Mouse (Mus musculus): ENCODE measurements around the gene 4930558K02Rik.

The 4930558K02Rik gene

GRCm38 (mm10) chr1:161952599-161952998, 26.8 kb downstream of the 4930558K02Rik start:
- in situ Hi-C loops (cut with MseI, MboI): no loop called here

- in situ Hi-C loops (cut with MseI, MboI): no loop called here
Measured at GRCm38 (mm10) chr1:161951009-161951779, 28.2 kb downstream of the 4930558K02Rik start.

- in situ Hi-C loops (cut with MseI, MboI): no loop called here
Measured at GRCm38 (mm10) chr1:161942082-161942481, 37.4 kb downstream of the 4930558K02Rik start.

GRCm38 (mm10) chr1:161932286-161932685, 47.1 kb downstream of the 4930558K02Rik start:
- in situ Hi-C loops (cut with MseI, MboI): no loop called here

- in situ Hi-C loops (cut with MseI, MboI): no loop called here
Measured at GRCm38 (mm10) chr1:161931817-161932216, 47.6 kb downstream of the 4930558K02Rik start.

GRCm38 (mm10) chr1:161931313-161931712, 48.1 kb downstream of the 4930558K02Rik start:
- in situ Hi-C loops (cut with MseI, MboI): no loop called here

GRCm38 (mm10) chr1:161927976-161928375, 51.5 kb downstream of the 4930558K02Rik start:
- in situ Hi-C loops (cut with MseI, MboI): no loop called here

GRCm38 (mm10) chr1:161925281-161925805, 54.1 kb downstream of the 4930558K02Rik start:
- in situ Hi-C loops (cut with MseI, MboI): no loop called here

- in situ Hi-C loops (cut with MseI, MboI): no loop called here
Measured at GRCm38 (mm10) chr1:161924321-161924720, 55.1 kb downstream of the 4930558K02Rik start.

- in situ Hi-C loops (cut with MseI, MboI): no loop called here
Measured at GRCm38 (mm10) chr1:161921928-161922327, 57.5 kb downstream of the 4930558K02Rik start.

- in situ Hi-C loops (cut with MseI, MboI): no loop called here
Measured at GRCm38 (mm10) chr1:161920475-161921454, 58.7 kb downstream of the 4930558K02Rik start.

- in situ Hi-C loops (cut with MseI, MboI): no loop called here
Measured at GRCm38 (mm10) chr1:161919594-161919993, 59.8 kb downstream of the 4930558K02Rik start.

- in situ Hi-C loops (cut with MseI, MboI): no loop called here
Measured at GRCm38 (mm10) chr1:161918682-161919372, 60.6 kb downstream of the 4930558K02Rik start.

- in situ Hi-C loops (cut with MseI, MboI): no loop called here
Measured at GRCm38 (mm10) chr1:161917940-161918484, 61.4 kb downstream of the 4930558K02Rik start.

GRCm38 (mm10) chr1:161916036-161916435, 63.4 kb downstream of the 4930558K02Rik start:
- in situ Hi-C loops (cut with MseI, MboI): no loop called here

GRCm38 (mm10) chr1:161913648-161913984, 65.8 kb downstream of the 4930558K02Rik start:
- in situ Hi-C loops (cut with MseI, MboI): no loop called here

- in situ Hi-C loops (cut with MseI, MboI): no loop called here
Measured at GRCm38 (mm10) chr1:161912940-161913647, 66.3 kb downstream of the 4930558K02Rik start.

GRCm38 (mm10) chr1:161909074-161909473, 70.4 kb downstream of the 4930558K02Rik start:
- in situ Hi-C loops (cut with MseI, MboI): no loop called here

- in situ Hi-C loops (cut with MseI, MboI): no loop called here
Measured at GRCm38 (mm10) chr1:161907795-161908457, 71.5 kb downstream of the 4930558K02Rik start.

- in situ Hi-C loops (cut with MseI, MboI): no loop called here
Measured at GRCm38 (mm10) chr1:161907111-161907510, 72.3 kb downstream of the 4930558K02Rik start.
